Mouse (Mus musculus) c-Kit-negative CD71-positive TER-119-positive erythroid progenitor cells, embryonic 14.5 days (primary cell): ENCODE data around the gene Tk2.

ENCODE experiments used
- DNase-seq: peaks from one replicate; pipeline ENCODE4 v3.0.0-alpha.2; 2013; ENCODE audit warnings: low read depth, low spot score

Gene Tk2

DNA sequence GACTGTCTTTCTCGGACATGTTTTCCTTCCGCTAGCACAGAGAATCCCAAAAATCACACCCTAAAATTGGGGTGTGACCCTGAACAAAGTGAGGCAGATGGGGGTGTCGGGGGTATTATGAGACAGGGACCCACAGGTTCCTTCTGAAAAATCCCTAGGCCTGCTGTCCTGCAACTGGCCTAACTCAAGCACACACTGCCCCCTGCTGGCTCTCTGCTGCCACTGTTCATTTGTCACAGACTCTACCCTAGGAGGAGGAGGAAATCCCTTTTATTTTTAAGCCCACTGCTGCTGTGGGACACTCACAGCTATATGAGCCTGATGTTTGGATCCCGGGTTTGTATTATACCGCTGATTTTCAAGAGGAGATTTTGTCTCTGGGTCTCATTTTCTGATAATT lies 28.6 kb downstream of the Tk2 start:
- peak; percentile 24 for DNase-seq

DNA sequence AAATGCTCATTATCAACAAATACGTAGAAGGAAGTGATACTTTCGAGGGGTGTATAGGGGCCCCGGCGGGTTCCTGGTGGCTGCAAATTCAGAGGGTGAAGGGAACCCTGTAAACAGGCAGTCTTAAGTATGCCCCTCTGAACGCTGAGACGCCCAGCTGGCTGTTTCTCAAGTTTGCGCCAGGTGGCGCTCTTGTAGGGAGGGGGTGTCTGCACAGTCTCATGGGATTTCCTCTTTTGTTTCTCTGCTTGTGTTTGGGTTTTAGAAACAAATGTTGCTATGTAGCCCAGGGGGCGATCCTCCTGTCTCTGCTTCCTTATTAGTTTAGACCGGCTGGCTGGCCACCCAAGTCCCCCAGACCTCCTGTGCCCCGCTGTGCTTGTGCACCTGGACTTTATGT lies 29.3 kb downstream of the Tk2 start:
- DNase-seq = peak; percentile 9

DNA sequence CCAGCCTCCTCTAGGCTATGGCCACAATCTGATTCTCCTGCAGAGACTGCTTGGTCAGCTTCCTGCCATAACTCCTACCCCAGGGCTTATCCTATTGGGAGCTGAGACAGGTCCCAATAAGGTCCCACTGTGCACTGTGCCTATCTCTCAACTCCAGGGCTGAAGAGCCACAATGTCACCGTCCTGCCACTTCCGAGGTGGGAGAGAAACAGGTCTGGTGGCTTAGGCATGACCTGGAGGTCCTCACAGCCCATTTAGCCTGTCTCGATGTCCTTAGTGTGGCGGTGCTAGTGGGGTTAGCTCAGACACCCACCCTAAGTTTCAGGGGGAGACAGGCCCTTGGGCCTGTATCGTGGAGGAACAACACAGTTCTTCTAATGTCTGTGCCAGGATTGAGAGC lies 30.8 kb downstream of the Tk2 start:
- DNase-seq = no peak

DNA sequence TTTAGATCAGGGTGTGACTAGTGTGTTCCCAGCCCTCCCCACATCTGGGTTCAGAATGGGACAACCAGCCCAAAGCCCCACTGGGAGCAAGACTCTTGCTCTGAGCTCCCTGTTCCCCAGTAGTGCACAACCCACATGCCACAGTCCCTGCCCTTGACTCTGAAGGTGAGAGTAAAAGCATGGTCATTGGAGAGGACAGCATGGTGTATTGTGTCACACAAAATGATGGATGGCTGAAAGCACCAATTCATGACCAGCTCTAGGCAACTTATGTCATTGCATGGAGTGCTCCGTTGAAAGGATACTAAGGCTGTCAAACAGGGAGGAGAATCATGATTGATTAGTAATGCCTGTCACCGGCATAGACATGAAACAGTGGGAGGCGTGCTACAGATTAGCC lies 43.1 kb downstream of the Tk2 start:
- DNase-seq = no peak

DNA sequence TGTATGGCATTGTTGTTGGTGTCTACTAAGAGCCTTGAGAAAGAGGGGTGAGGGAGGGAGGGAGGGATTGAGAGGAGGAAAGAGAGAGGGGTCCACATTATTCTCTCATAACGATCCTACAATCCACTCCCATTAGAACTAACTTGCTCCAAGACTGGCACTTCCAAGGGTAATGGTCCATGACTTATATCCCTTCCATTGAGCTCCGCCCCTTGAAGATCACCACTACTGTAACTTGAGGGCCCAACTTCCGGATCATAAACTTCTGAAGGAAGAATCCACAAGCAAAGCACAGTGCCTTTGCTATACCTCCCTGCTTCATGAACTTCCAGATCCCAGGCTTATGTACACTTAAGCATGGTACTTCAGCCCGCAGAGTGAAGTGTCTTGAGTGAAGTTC lies 46.0 kb downstream of the Tk2 start:
- DNase-seq = no peak

DNA sequence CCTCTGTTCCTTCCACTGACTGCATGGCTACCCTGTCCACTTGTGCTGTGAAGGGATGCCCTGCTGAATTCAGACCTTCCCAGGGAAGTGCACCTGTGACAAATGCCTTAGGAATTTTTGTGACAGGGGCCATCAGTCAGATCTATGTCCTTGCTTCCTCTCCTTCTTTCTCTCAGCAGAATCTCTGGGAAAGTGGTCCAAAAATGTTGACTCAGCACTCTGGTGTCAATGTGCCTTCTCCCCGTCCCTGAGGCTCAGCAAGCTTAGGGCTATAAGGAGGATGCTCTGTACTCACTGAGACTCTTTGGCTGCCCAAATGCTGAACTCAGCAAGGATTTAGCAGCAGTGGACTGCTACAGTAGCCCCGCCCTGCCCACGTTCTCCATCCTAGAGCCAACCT lies 46.7 kb downstream of the Tk2 start:
- no peak for DNase-seq

DNA sequence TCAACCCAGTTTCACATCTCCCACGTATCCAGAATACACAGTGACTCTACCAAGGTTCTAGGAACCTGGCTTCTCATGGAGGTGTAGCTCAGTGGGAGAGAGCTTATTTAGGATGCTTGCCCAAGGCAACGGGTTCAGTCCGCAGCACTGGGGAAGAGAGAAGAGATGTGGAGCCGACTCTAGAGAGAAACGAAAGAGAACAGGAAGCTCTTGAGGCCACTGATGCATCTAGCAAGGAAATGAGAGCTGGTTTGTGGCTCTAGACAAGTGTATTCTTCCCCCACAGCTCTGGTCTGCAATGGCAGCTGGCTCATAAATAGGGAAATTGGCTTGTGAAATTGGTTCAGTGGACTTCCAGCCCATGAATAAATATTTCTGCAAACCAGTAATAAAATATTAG lies 48.6 kb downstream of the Tk2 start:
- no peak for DNase-seq

DNA sequence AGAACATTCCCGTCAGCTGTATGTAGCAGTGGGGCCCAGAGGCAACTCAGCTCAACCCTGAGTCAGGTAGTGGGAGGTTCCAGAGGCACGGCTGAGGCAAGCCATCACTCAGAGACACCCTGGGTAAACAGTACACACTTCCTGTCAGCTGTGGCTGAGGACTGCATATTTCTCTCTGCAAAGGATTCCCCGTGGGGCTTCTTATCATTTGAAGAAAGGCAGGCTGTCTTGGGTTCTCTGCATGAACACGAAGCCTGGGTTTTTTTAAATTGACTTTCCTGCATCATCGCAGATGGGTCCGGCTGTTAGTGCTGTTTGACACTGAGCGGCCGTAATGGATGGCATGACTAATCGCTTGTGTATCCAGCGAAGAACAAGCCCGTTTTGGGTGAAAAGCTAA lies 56.9 kb downstream of the Tk2 start:
- no peak for DNase-seq

DNA sequence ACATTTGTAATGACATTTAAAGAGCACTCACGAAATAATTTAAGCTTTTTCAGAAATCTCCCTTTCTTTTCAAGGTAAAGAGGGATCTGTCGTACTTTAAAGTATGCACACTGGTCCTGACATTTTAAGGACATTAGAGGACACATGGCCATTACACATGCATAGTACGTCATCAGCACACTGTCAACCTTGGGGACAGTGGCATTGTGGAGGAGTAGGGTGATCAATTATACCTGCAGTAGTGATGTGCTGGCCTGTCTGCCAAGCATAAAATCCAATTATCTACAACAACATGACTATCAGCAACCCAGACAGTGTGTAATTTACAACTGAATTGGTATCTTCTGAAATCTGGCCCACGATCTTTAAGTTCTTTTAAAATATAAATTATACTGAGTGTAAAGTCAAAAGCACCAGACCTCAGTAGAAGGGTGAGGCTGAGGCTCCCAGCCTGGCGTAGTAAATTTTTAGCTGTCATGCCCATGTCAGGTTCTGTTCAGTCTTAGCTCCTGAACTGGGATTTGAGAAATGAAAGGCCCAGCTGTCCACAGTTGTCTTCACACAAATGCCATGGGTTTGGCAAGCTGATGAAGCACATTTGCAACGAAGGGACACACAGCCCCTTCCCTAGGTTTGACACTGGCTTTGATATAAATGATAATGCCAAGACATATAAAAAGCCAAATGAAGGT lies 57.4 kb downstream of the Tk2 start:
- DNase-seq = no peak

DNA sequence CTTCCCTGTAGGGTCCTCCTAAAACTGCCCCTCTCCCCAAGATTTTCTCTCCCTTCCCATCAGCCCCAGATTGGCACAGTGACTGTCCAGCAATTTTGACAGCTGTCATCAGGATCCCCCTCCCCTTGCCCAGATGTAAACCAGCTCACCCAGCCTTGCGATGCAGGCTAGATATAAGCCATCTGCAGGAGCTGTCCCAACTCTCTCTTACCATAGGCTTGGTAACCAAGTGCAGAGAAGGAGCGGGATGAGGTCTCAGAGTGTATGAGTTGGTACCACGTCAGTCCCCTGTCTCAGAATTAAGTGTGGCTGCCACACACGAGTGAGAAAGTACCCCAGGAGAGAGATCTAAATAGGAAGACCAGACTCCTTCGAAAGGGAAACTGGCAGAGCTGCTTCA lies 59.9 kb downstream of the Tk2 start:
- no peak for DNase-seq

DNA sequence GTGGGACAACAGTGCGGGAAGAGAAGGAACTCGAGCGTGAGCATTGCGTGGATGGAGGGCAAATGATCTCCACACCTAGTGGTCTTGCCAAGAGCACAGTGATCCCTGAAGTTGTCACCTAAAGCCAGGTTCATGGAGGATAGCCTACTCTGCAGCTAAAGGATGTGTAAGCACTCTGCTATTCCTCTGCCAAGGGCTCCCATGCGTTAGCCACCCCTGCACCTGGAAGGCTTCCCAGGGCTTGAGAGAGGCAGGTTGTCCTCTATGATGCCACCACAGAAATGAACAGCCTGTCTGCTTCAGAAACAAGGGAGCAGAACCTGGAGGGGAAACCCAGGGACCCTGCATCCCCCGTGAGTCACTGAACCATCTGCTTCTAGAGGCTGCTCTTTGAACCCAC lies 60.7 kb downstream of the Tk2 start:
- no peak for DNase-seq

DNA sequence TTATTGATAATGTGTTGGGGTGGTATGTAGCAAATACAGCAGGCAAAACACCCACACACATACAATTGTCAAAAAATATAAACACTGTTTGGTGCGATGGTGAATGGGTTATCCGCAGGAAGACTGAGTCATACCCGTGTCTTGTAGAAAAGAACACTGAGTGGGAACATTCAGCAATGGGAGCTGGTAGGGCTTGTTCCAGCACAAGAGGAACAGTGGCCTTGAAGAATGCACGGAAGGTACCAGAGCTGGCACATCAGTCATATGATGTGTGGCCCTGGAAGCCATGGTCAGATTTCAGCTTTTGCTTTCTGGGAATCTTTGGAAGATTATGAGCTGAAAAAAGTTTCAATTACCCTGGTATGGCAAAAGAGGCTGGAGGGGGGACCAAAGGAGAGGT lies 61.5 kb downstream of the Tk2 start:
- no peak for DNase-seq

DNA sequence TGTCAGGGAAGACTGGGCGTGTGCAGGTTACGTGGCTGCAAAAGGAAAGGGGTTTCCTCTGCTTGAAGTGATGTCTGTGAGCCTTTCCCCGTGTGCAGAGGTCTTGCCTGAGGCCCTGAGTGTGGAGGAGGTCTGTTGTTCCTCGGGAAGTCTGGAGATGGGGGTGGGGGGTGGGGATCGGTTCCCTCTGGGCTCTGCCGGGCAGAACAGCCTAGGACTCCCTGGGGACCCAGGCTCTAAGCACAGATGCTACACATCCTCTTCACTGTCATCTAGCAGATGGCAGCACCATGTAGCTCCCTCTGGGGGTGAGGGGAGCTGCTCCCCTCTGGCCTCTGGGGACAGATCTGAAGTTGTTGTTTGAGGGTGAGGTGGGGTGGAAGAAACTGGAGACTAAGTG lies 63.5 kb downstream of the Tk2 start:
- DNase-seq = no peak

DNA sequence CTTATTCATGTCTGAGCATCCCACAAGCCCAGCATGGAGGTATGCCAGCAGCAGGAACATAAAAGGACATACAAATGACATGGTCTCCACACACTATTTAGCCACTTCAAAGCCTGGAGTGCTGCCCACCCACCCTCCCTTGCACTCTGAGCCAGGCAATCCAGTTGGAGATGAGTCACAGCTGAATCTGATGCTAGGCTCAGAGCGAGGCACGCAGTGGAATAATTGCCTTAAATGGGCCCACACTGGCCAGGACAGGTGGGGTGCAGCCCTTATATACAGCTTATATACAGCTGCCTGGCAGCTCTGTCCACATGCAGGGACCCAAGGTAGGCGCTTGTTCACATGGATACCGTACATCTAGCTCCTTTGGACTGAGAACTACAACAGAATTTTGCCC lies 71.3 kb downstream of the Tk2 start:
- no peak for DNase-seq
